Mouse (Mus musculus) C2C12 (cell line): ENCODE measurements around the gene Itga7.

Experiments used
- CEBPB ChIP-seq: IDR thresholded peaks from one replicate; pipeline ENCODE4 v1.6.1; 2011; ENCODE audit warnings: low read depth, mild to moderate bottlenecking, control low read depth, moderate library complexity
- CTCF ChIP-seq: IDR thresholded peaks from one replicate; pipeline ENCODE4 v1.5.1; 2011; ENCODE audit not compliant: control insufficient read depth, insufficient read depth, insufficient read length
- FOSL1 ChIP-seq: IDR thresholded peaks from one replicate; pipeline ENCODE4 v1.8.0; 2011; ENCODE audit warnings: mild to moderate bottlenecking, low read length; ENCODE audit not compliant: poor library complexity, insufficient read depth, severe bottlenecking
- MAX ChIP-seq: IDR thresholded peaks from one replicate; pipeline ENCODE4 v1.6.1; 2011; ENCODE audit warnings: mild to moderate bottlenecking, control low read depth
- MYOD1 ChIP-seq: IDR thresholded peaks from one replicate; pipeline ENCODE4 v1.6.1; 2011; ENCODE audit warnings: low read depth; ENCODE audit not compliant: control insufficient read depth, insufficient read length
- MYOG ChIP-seq: IDR thresholded peaks from one replicate; pipeline ENCODE4 v1.6.1; 2011; ENCODE audit not compliant: control insufficient read depth, insufficient read length; ENCODE audit errors: extremely low read depth
- USF1 ChIP-seq: IDR thresholded peaks from one replicate; pipeline ENCODE4 v1.6.1; 2011; ENCODE audit warnings: low read depth, mild to moderate bottlenecking, control low read depth, moderate library complexity

DNA sequence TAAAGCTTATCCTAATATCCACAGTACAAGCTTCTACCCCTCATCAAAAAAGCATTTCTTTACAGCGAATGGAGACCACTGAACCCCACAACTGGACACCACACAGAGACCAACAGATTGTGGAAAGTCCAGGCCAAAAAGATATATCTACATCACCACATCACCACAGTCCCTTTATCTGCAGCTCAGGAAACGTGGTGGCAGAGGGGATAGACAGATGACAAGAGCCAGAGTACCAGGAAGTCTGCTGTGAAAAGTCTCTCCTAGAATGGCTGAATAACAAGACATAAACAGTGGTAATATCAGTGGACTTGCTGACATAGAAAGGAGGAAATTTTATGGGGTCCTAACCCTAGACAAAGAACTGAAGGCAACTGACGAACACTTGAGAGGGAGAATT, 42.8 kb downstream of the Itga7 start:
- no peak for TF ChIP-seq CTCF
- TF ChIP-seq MYOD1 = no peak
- no peak for TF ChIP-seq USF1
- no peak for TF ChIP-seq MYOG
- TF ChIP-seq CEBPB = no peak
- TF ChIP-seq MAX = no peak
- TF ChIP-seq FOSL1 = no peak
